Mouse (Mus musculus) embryonic facial prominence, embryonic 15.5 days (tissue): ENCODE results near the gene Nlgn2. TPM values are rescaled to one million over a fixed set of nuclear protein-coding genes. Genes with fewer than 3 reads are reported as not detected.
"Not testable (repeated sequence)": the region's sequence is repeated elsewhere in the genome, so short reads cannot be mapped to it uniquely, and the experiment has no call there.

Experiments
- ATAC-seq: fragments of 200-750 bp; cut with Nextera tagmentation; 2 replicates; pipeline ENCODE4 v1.8.0; 2017; ENCODE audit warnings: low read depth, moderate TSS enrichment; ENCODE audit not compliant: insufficient number of reproducible peaks, low FRiP score, low TSS enrichment
- H3K27ac ChIP-seq: fragments of 300-500 bp; sonication (generic); replicated peaks from 2 replicates; pipeline ENCODE4 v1.5.1; 2015; ENCODE audit warnings: mild to moderate bottlenecking, inconsistent platforms
- H3K27me3 ChIP-seq: fragments of 300-500 bp; sonication (generic); 2 replicates; pipeline ENCODE4 v1.6.1; 2015; ENCODE audit warnings: inconsistent platforms
- H3K36me3 ChIP-seq: fragments of 300-500 bp; sonication (generic); 2 replicates; pipeline ENCODE4 v1.6.1; 2015; ENCODE audit warnings: mild to moderate bottlenecking, inconsistent platforms
- H3K4me1 ChIP-seq: fragments of 300-500 bp; sonication (generic); 2 replicates; pipeline ENCODE4 v1.6.1; 2015; ENCODE audit warnings: inconsistent platforms
- H3K4me2 ChIP-seq: fragments of 300-500 bp; sonication (generic); replicated peaks from 2 replicates; pipeline ENCODE4 v1.6.1; 2015; ENCODE audit warnings: mild to moderate bottlenecking, inconsistent platforms
- H3K4me3 ChIP-seq: fragments of 300-500 bp; sonication (generic); replicated peaks from 2 replicates; pipeline ENCODE4 v1.5.1; 2015; ENCODE audit warnings: mild to moderate bottlenecking, inconsistent platforms
- H3K9ac ChIP-seq: fragments of 300-500 bp; sonication (generic); 2 replicates; pipeline ENCODE4 v1.6.1; 2015; ENCODE audit warnings: inconsistent platforms
- H3K9me3 ChIP-seq: fragments of 300-500 bp; sonication (generic); replicated peaks from 2 replicates; pipeline ENCODE4 v1.6.1; 2016; ENCODE audit warnings: inconsistent platforms
- WGBS: fragments of 180-500 bp; shearing (Covaris S2); methylation state at CpG from one replicate; pipeline ENCODE4 v1.1.7; 2015; 5-methylcytosine and 5-hydroxymethylcytosine counted together
- polyA plus RNA-seq: library from polyadenylated mRNA; unstranded; fragments of >200 nt; fragmentation: Nextera tagmentation; extraction: Ambion mirVana; gene quantifications from 2 replicates; pipeline ENCODE4 v1.2.1, GENCODE M21; 2015

Nlgn2 gene
- polyA plus RNA-seq, 1 experiment from 2014 or later = 10.6 TPM

- H3K4me3 ChIP-seq, H3K4me1 ChIP-seq, H3K9me3 ChIP-seq, ATAC-seq, H3K27me3 ChIP-seq, H3K4me2 ChIP-seq, H3K9ac ChIP-seq, H3K27ac ChIP-seq, H3K36me3 ChIP-seq: not testable (repeated sequence)
- WGBS = 76% methylated on average over 3 of the region's 3 CpGs
Observed at GRCm38 (mm10) chr11:69863729-69864128, 26.1 kb upstream of the Nlgn2 start.

GRCm38 (mm10) chr11:69858113-69858998, 20.8 kb upstream of the Nlgn2 start, which contains the start of gene Tnk1:
TSS of gene Tnk1 (minus strand) at chr11:69858730.
- no peaks in the 10 kb centered on the region for H3K36me3 ChIP-seq
- ATAC-seq = 0 out of 2 replicates have a peak, but pooled peaks have one; percentile 40
- H3K4me2 ChIP-seq = peak within 1 kb of the TSS; percentile 35
- peak within 1 kb of the TSS; percentile 82 for H3K27ac ChIP-seq
- peak within 1 kb of the TSS; percentile 32 for H3K4me3 ChIP-seq
- peaks cover 16% of the 10 kb centered on the region for H3K27me3 ChIP-seq
- peaks cover 7% of the 10 kb centered on the region; the same call in 1 of the 2 replicates for H3K4me1 ChIP-seq
- H3K9ac ChIP-seq = 0 out of 2 replicates have a peak within 1 kb of the TSS, but pooled peaks have one; percentile 9
- WGBS = 18% methylated on average over 30 of the region's 30 CpGs
- H3K9me3 ChIP-seq = no peaks in the 10 kb centered on the region

GRCm38 (mm10) chr11:69855347-69855746, 17.8 kb upstream of the Nlgn2 start:
- no peak overlapping the region for H3K9ac ChIP-seq
- 0 out of 2 replicates have a peak overlapping the region, but pooled peaks have one; percentile 17 for H3K4me2 ChIP-seq
- H3K36me3 ChIP-seq = peaks cover 24% of the 10 kb centered on the region
- 16% methylated on average over 16 of the region's 16 CpGs for WGBS
- H3K4me1 ChIP-seq = peaks cover 23% of the 10 kb centered on the region
- H3K27ac ChIP-seq = no peak overlapping the region
- no peak overlapping the region for H3K4me3 ChIP-seq
- ATAC-seq = no peak
- peaks cover 16% of the 10 kb centered on the region for H3K27me3 ChIP-seq
- no peaks in the 10 kb centered on the region for H3K9me3 ChIP-seq

GRCm38 (mm10) chr11:69854680-69855079, 17.1 kb upstream of the Nlgn2 start:
- Histone ChIP-seq H3K27ac (no peak overlapping the region), H3K9me3 (no peaks in the 10 kb centered on the region), H3K36me3 (peaks cover 31% of the 10 kb centered on the region), H3K27me3 (peaks cover 16% of the 10 kb centered on the region), H3K4me3 (no peak overlapping the region), H3K4me1 (peaks cover 30% of the 10 kb centered on the region), H3K9ac (no peak overlapping the region), H3K4me2 (no peak overlapping the region)
- ATAC-seq = no peak
- WGBS = 79% methylated on average over 10 of the region's 10 CpGs

GRCm38 (mm10) chr11:69853994-69854393, 16.4 kb upstream of the Nlgn2 start:
- ATAC-seq = no peak
- 69% methylated on average over 7 of the region's 7 CpGs for WGBS
- Histone ChIP-seq H3K36me3 (peaks cover 38% of the 10 kb centered on the region), H3K4me3 (no peak overlapping the region), H3K27ac (no peak overlapping the region), H3K4me2 (no peak overlapping the region), H3K9me3 (no peaks in the 10 kb centered on the region), H3K4me1 (peaks cover 36% of the 10 kb centered on the region), H3K9ac (no peak overlapping the region), H3K27me3 (peaks cover 14% of the 10 kb centered on the region)

GRCm38 (mm10) chr11:69850754-69851153, 13.2 kb upstream of the Nlgn2 start:
- 61% methylated on average over 8 of the region's 8 CpGs for WGBS
- peaks cover 50% of the 10 kb centered on the region for H3K36me3 ChIP-seq
- no peak overlapping the region for H3K9ac ChIP-seq
- H3K4me2 ChIP-seq = no peak overlapping the region
- no peak overlapping the region for H3K4me3 ChIP-seq
- ATAC-seq = no peak
- no peak overlapping the region for H3K27ac ChIP-seq
- no peaks in the 10 kb centered on the region for H3K9me3 ChIP-seq
- H3K4me1 ChIP-seq = peaks cover 52% of the 10 kb centered on the region
- no peaks in the 10 kb centered on the region for H3K27me3 ChIP-seq

- H3K4me1 ChIP-seq = peaks cover 53% of the 10 kb centered on the region
- H3K9me3 ChIP-seq = no peaks in the 10 kb centered on the region
- peaks cover 50% of the 10 kb centered on the region for H3K36me3 ChIP-seq
- WGBS = 90% methylated on average over 15 of the region's 15 CpGs
- ATAC-seq = no peak
- H3K27ac ChIP-seq = no peak overlapping the region
- H3K4me3 ChIP-seq = no peak overlapping the region
- no peak overlapping the region for H3K9ac ChIP-seq
- no peaks in the 10 kb centered on the region for H3K27me3 ChIP-seq
- no peak overlapping the region for H3K4me2 ChIP-seq
Observed at GRCm38 (mm10) chr11:69849884-69850283, 12.3 kb upstream of the Nlgn2 start.

- H3K9me3 ChIP-seq = no peaks in the 10 kb centered on the region
- WGBS = 82% methylated on average over 9 of the region's 9 CpGs
- ATAC-seq = no peak
- no peak overlapping the region; the same call in 1 of the 2 replicates for H3K27ac ChIP-seq
- no peak overlapping the region for H3K4me2 ChIP-seq
- no peak overlapping the region for H3K9ac ChIP-seq
- H3K4me3 ChIP-seq = no peak overlapping the region
- peaks cover 53% of the 10 kb centered on the region for H3K4me1 ChIP-seq
- peaks cover 50% of the 10 kb centered on the region for H3K36me3 ChIP-seq
- H3K27me3 ChIP-seq = no peaks in the 10 kb centered on the region
Observed at GRCm38 (mm10) chr11:69849128-69849527, 11.5 kb upstream of the Nlgn2 start.

GRCm38 (mm10) chr11:69848021-69848420, 10.4 kb upstream of the Nlgn2 start:
- H3K36me3 ChIP-seq = peaks cover 50% of the 10 kb centered on the region
- H3K4me3 ChIP-seq = peak overlapping the region; percentile 68
- H3K4me2 ChIP-seq = peak overlapping the region; percentile 80
- ATAC-seq = no peak
- no peaks in the 10 kb centered on the region for H3K9me3 ChIP-seq
- H3K4me1 ChIP-seq = peaks cover 51% of the 10 kb centered on the region
- no peak overlapping the region for H3K27ac ChIP-seq
- H3K9ac ChIP-seq = no peak overlapping the region
- WGBS = 94% methylated on average over 6 of the region's 6 CpGs
- H3K27me3 ChIP-seq = no peaks in the 10 kb centered on the region

GRCm38 (mm10) chr11:69846738-69847688, 9.4 kb upstream of the Nlgn2 start:
- Histone ChIP-seq H3K9ac (peak overlapping the region; percentile 69), H3K27me3 (no peaks in the 10 kb centered on the region), H3K36me3 (peaks cover 42% of the 10 kb centered on the region), H3K4me2 (peak overlapping the region; percentile 80), H3K4me3 (peak overlapping the region; percentile 68), H3K9me3 (no peaks in the 10 kb centered on the region), H3K27ac (peak overlapping the region; percentile 97), H3K4me1 (peaks cover 49% of the 10 kb centered on the region)
- ATAC-seq = 0 out of 2 replicates have a peak, but pooled peaks have one; percentile 17
- WGBS = 8% methylated on average over 37 of the region's 37 CpGs

GRCm38 (mm10) chr11:69846198-69846680, 8.7 kb upstream of the Nlgn2 start, which contains the start of gene Plscr3:
TSS of gene Plscr3 (plus strand) at chr11:69846376.
- Histone ChIP-seq H3K27me3 (no peaks in the 10 kb centered on the region), H3K9me3 (no peaks in the 10 kb centered on the region), H3K4me3 (peak within 1 kb of the TSS; percentile 68), H3K9ac (peak within 1 kb of the TSS; percentile 69), H3K4me1 (peaks cover 47% of the 10 kb centered on the region), H3K36me3 (peaks cover 34% of the 10 kb centered on the region), H3K4me2 (peak within 1 kb of the TSS; percentile 80), H3K27ac (peak within 1 kb of the TSS; percentile 97)
- peak; percentile 93 for ATAC-seq
- WGBS = under 1% methylated on average over 37 of the region's 38 CpGs
